Mouse (Mus musculus) right cerebral cortex, postnatal 10 days (tissue): Measurements from ENCODE around the gene Fmnl3.

Experiments used
- DNase-seq, 2 experiments: peaks; one replicate each; pipeline ENCODE4 v3.0.0; 2021; ENCODE audit warnings: low spot score in 2 of 2

The Fmnl3 gene

GRCm38 (mm10) chr15:99343414-99344147 is 26.7 kb downstream of the Fmnl3 start:
- peak; percentile 74 to 86 for DNase-seq

GRCm38 (mm10) chr15:99342194-99342981 is 27.9 kb downstream of the Fmnl3 start:
- no peak for DNase-seq

GRCm38 (mm10) chr15:99341102-99341501 is 29.2 kb downstream of the Fmnl3 start:
- no peak for DNase-seq

- DNase-seq = no peak
Observed at GRCm38 (mm10) chr15:99339669-99340068, 30.6 kb downstream of the Fmnl3 start.

GRCm38 (mm10) chr15:99338916-99339315 is 31.4 kb downstream of the Fmnl3 start:
- no peak for DNase-seq

- DNase-seq = no peak
Observed at GRCm38 (mm10) chr15:99335801-99336320, 34.4 kb downstream of the Fmnl3 start.

GRCm38 (mm10) chr15:99334500-99334899 is 35.8 kb downstream of the Fmnl3 start:
- peak in 1 of 2 experiments; percentile 33 for DNase-seq

- DNase-seq = no peak
Observed at GRCm38 (mm10) chr15:99333676-99334065, 36.6 kb downstream of the Fmnl3 start.

- DNase-seq = peak; percentile 69 to 74
Observed at GRCm38 (mm10) chr15:99332921-99333675, 37.2 kb downstream of the Fmnl3 start.

GRCm38 (mm10) chr15:99332111-99332510 is 38.2 kb downstream of the Fmnl3 start:
- no peak for DNase-seq

- DNase-seq = no peak
Observed at GRCm38 (mm10) chr15:99331341-99331740, 38.9 kb downstream of the Fmnl3 start.

GRCm38 (mm10) chr15:99330324-99330723 is 40.0 kb downstream of the Fmnl3 start:
- no peak for DNase-seq

GRCm38 (mm10) chr15:99328011-99328410 is 42.3 kb downstream of the Fmnl3 start:
- DNase-seq = no peak

GRCm38 (mm10) chr15:99326959-99327358 is 43.3 kb downstream of the Fmnl3 start:
- DNase-seq = no peak

GRCm38 (mm10) chr15:99326407-99326806 is 43.9 kb downstream of the Fmnl3 start:
- DNase-seq = no peak

- no peak for DNase-seq
Observed at GRCm38 (mm10) chr15:99325598-99325997, 44.7 kb downstream of the Fmnl3 start.

GRCm38 (mm10) chr15:99324151-99324550 is 46.1 kb downstream of the Fmnl3 start:
- no peak for DNase-seq

- DNase-seq = no peak
Observed at GRCm38 (mm10) chr15:99320978-99321377, 49.3 kb downstream of the Fmnl3 start.

GRCm38 (mm10) chr15:99320168-99320674 is 50.1 kb downstream of the Fmnl3 start:
- no peak for DNase-seq

GRCm38 (mm10) chr15:99319411-99319871 is 50.8 kb downstream of the Fmnl3 start:
- DNase-seq = no peak

- DNase-seq = no peak
Observed at GRCm38 (mm10) chr15:99318861-99319410, 51.3 kb downstream of the Fmnl3 start.
